Mouse (Mus musculus): ENCODE measurements around the gene Dcp1b. TPM values are rescaled to one million over a fixed set of nuclear protein-coding genes. Genes with fewer than 3 reads are reported as not detected.

Gene Dcp1b
- polyA plus RNA-seq, 1 experiment, result 19.6 TPM

- DNase-seq, result no peak
- WGBS, result 44% methylated on average over 4 of the region's 4 CpGs
- no peak for TF ChIP-seq CTCF (IDR thresholded peaks at IDR 0.05; ENCODE audit: insufficient read depth, low read length)
- H3K4me3 ChIP-seq (replicated peaks; ENCODE audit: extremely low read depth, low read depth, low read length), result no peak overlapping the region
- no peaks in the 10 kb centered on the region for H3K4me1 ChIP-seq (ENCODE audit: control insufficient read depth, insufficient read depth, low read length)
Measured at GRCm38 (mm10) chr6:119145109-119145508, 29.9 kb upstream of the Dcp1b start.

GRCm38 (mm10) chr6:119165677-119166076 is 9.4 kb upstream of the Dcp1b start:
- TF ChIP-seq POLR2A (IDR thresholded peaks at IDR 0.05; ENCODE audit: borderline replicate concordance, extremely low read depth, low read depth, low read length), result no peak
- TF ChIP-seq CTCF (IDR thresholded peaks at IDR 0.05; ENCODE audit: insufficient read depth, low read length), result no peak
- Histone ChIP-seq H3K4me1 (ENCODE audit: control insufficient read depth, insufficient read depth, low read length) (no peaks in the 10 kb centered on the region), H3K4me3 (replicated peaks; ENCODE audit: extremely low read depth, low read depth, low read length) (no peak overlapping the region)
- no peak for DNase-seq

GRCm38 (mm10) chr6:119174307-119175074 is 562 bp upstream of the Dcp1b start:
- whole genome bisulfite sequencing, result 51% methylated on average over 12 of the region's 12 CpGs
- no peak for TF ChIP-seq POLR2A (IDR thresholded peaks at IDR 0.05; ENCODE audit: borderline replicate concordance, extremely low read depth, low read depth, low read length)
- TF ChIP-seq CTCF (IDR thresholded peaks at IDR 0.05; ENCODE audit: insufficient read depth, low read length), result no peak
- peak overlapping the region; percentile 46 for H3K4me3 ChIP-seq (replicated peaks; ENCODE audit: extremely low read depth, low read depth, low read length)

GRCm38 (mm10) chr6:119176103-119176502 is 1.1 kb downstream of the Dcp1b start:
- no peak overlapping the region for H3K4me3 ChIP-seq (replicated peaks; ENCODE audit: extremely low read depth, low read depth, low read length)

More at GRCm38 (mm10) chr6:119174307-119175074, 562 bp upstream of the Dcp1b start:
- H3K4me1 ChIP-seq (ENCODE audit: control insufficient read depth, insufficient read depth, low read length), result peaks cover 2% of the 10 kb centered on the region; the same call in 1 of the 2 replicates
- no peak for DNase-seq

GRCm38 (mm10) chr6:119177101-119177500 is 2.0 kb downstream of the Dcp1b start:
- Histone ChIP-seq H3K4me1 (ENCODE audit: control insufficient read depth, insufficient read depth, low read length) (peaks cover 2% of the 10 kb centered on the region; the same call in 1 of the 2 replicates), H3K4me3 (replicated peaks; ENCODE audit: extremely low read depth, low read depth, low read length) (no peak overlapping the region)
- WGBS, result 35% methylated on average over 8 of the region's 8 CpGs
- no peak for DNase-seq
- no peak for TF ChIP-seq CTCF (IDR thresholded peaks at IDR 0.05; ENCODE audit: insufficient read depth, low read length)
- TF ChIP-seq POLR2A (IDR thresholded peaks at IDR 0.05; ENCODE audit: borderline replicate concordance, extremely low read depth, low read depth, low read length), result no peak

More at GRCm38 (mm10) chr6:119176103-119176502, 1.1 kb downstream of the Dcp1b start:
- TF ChIP-seq CTCF (IDR thresholded peaks at IDR 0.05; ENCODE audit: insufficient read depth, low read length) (no peak), POLR2A (IDR thresholded peaks at IDR 0.05; ENCODE audit: borderline replicate concordance, extremely low read depth, low read depth, low read length) (no peak)
- peaks cover 2% of the 10 kb centered on the region; the same call in 1 of the 2 replicates for H3K4me1 ChIP-seq (ENCODE audit: control insufficient read depth, insufficient read depth, low read length)
- DNase-seq, result no peak
- WGBS, result 55% methylated on average over 7 of the region's 7 CpGs

- peaks cover 2% of the 10 kb centered on the region; the same call in 1 of the 2 replicates for H3K4me1 ChIP-seq (ENCODE audit: control insufficient read depth, insufficient read depth, low read length)
- 78% methylated on average over 2 of the region's 2 CpGs for WGBS
- no peak overlapping the region for H3K4me3 ChIP-seq (replicated peaks; ENCODE audit: extremely low read depth, low read depth, low read length)
- no peak for TF ChIP-seq CTCF (IDR thresholded peaks at IDR 0.05; ENCODE audit: insufficient read depth, low read length)
- TF ChIP-seq POLR2A (IDR thresholded peaks at IDR 0.05; ENCODE audit: borderline replicate concordance, extremely low read depth, low read depth, low read length), result no peak
- DNase-seq, result no peak
Measured at GRCm38 (mm10) chr6:119180188-119180587, 5.1 kb downstream of the Dcp1b start.

- WGBS, result 89% methylated on average over 9 of the region's 9 CpGs
- Histone ChIP-seq H3K4me3 (replicated peaks; ENCODE audit: extremely low read depth, low read depth, low read length) (no peak overlapping the region), H3K4me1 (ENCODE audit: control insufficient read depth, insufficient read depth, low read length) (no peaks in the 10 kb centered on the region)
- TF ChIP-seq POLR2A (IDR thresholded peaks at IDR 0.05; ENCODE audit: borderline replicate concordance, extremely low read depth, low read depth, low read length) (no peak), CTCF (IDR thresholded peaks at IDR 0.05; ENCODE audit: insufficient read depth, low read length) (no peak)
- no peak for DNase-seq
Measured at GRCm38 (mm10) chr6:119182211-119182610, 7.2 kb downstream of the Dcp1b start.

- Histone ChIP-seq H3K4me3 (replicated peaks; ENCODE audit: extremely low read depth, low read depth, low read length) (no peak overlapping the region), H3K4me1 (ENCODE audit: control insufficient read depth, insufficient read depth, low read length) (no peaks in the 10 kb centered on the region)
- 77% methylated on average over 3 of the region's 3 CpGs for WGBS
- no peak for DNase-seq
- no peak for TF ChIP-seq POLR2A (IDR thresholded peaks at IDR 0.05; ENCODE audit: borderline replicate concordance, extremely low read depth, low read depth, low read length)
- no peak for TF ChIP-seq CTCF (IDR thresholded peaks at IDR 0.05; ENCODE audit: insufficient read depth, low read length)
Measured at GRCm38 (mm10) chr6:119183781-119184180, 8.7 kb downstream of the Dcp1b start.

GRCm38 (mm10) chr6:119186658-119187057 is 11.6 kb downstream of the Dcp1b start:
- Histone ChIP-seq H3K4me1 (ENCODE audit: control insufficient read depth, insufficient read depth, low read length) (no peaks in the 10 kb centered on the region), H3K4me3 (replicated peaks; ENCODE audit: extremely low read depth, low read depth, low read length) (no peak overlapping the region)
- no peak for DNase-seq
- TF ChIP-seq POLR2A (IDR thresholded peaks at IDR 0.05; ENCODE audit: borderline replicate concordance, extremely low read depth, low read depth, low read length) (no peak), CTCF (IDR thresholded peaks at IDR 0.05; ENCODE audit: insufficient read depth, low read length) (peak; percentile 28; the same call in 1 of the 2 replicates)
- 66% methylated on average over 8 of the region's 8 CpGs for WGBS

- no peak for DNase-seq
- no peak overlapping the region for H3K4me3 ChIP-seq (replicated peaks; ENCODE audit: extremely low read depth, low read depth, low read length)
- no peaks in the 10 kb centered on the region for H3K4me1 ChIP-seq (ENCODE audit: control insufficient read depth, insufficient read depth, low read length)
- TF ChIP-seq CTCF (IDR thresholded peaks at IDR 0.05; ENCODE audit: insufficient read depth, low read length) (no peak), POLR2A (IDR thresholded peaks at IDR 0.05; ENCODE audit: borderline replicate concordance, extremely low read depth, low read depth, low read length) (no peak)
- 66% methylated on average over 6 of the region's 6 CpGs for WGBS
Measured at GRCm38 (mm10) chr6:119187631-119188030, 12.6 kb downstream of the Dcp1b start.
